Mouse (Mus musculus) limb, embryonic 11.5 days (tissue): ENCODE measurements around the gene Akap6. TPM values are rescaled to one million over a fixed set of nuclear protein-coding genes. Genes with fewer than 3 reads are reported as not detected.
A peak's percentile ranks its signal among the peaks of the same experiment; 100 is the strongest.

Source experiments
- ATAC-seq: fragments of 200-750 bp; cut with Nextera tagmentation; 2 replicates; pipeline ENCODE4 v1.8.0; 2017; ENCODE audit warnings: low read depth; ENCODE audit not compliant: insufficient number of reproducible peaks, low FRiP score, low TSS enrichment
- DNase-seq: peaks from one replicate; pipeline ENCODE4 v3.0.0-alpha.2; 2015; ENCODE audit warnings: low spot score
- H3K27ac ChIP-seq: fragments of 300-500 bp; sonication (generic); replicated peaks from 2 replicates; pipeline ENCODE4 v1.5.1; 2014; ENCODE audit warnings: low read depth, mild to moderate bottlenecking, low read length
- H3K27me3 ChIP-seq: fragments of 300-500 bp; sonication (generic); 2 replicates; pipeline ENCODE4 v1.6.1; 2014; ENCODE audit warnings: mild to moderate bottlenecking, low read length, mixed read lengths; ENCODE audit not compliant: control insufficient read depth, insufficient read depth
- H3K36me3 ChIP-seq: fragments of 300-500 bp; sonication (generic); 2 replicates; pipeline ENCODE4 v1.6.1; 2014; ENCODE audit warnings: mild to moderate bottlenecking, low read length, moderate library complexity, mixed read lengths; ENCODE audit not compliant: control insufficient read depth, insufficient read depth
- H3K4me1 ChIP-seq: fragments of 300-500 bp; sonication (generic); 2 replicates; pipeline ENCODE4 v1.6.1; 2014; ENCODE audit warnings: low read length, mixed read lengths; ENCODE audit not compliant: control insufficient read depth, insufficient read depth
- H3K4me2 ChIP-seq: fragments of 300-500 bp; sonication (generic); 2 replicates; pipeline ENCODE4 v1.6.1; 2014; ENCODE audit warnings: low read depth, mild to moderate bottlenecking, moderate library complexity; ENCODE audit not compliant: severe bottlenecking
- H3K4me3 ChIP-seq: fragments of 300-500 bp; sonication (generic); 2 replicates; pipeline ENCODE4 v1.5.1; 2014; ENCODE audit warnings: low read depth, low read length
- H3K9ac ChIP-seq: fragments of 300-500 bp; sonication (generic); 2 replicates; pipeline ENCODE4 v1.6.1; 2014; ENCODE audit warnings: mild to moderate bottlenecking, low read length
- H3K9me3 ChIP-seq: fragments of 300-500 bp; sonication (generic); 2 replicates; pipeline ENCODE4 v1.6.1; 2016; ENCODE audit warnings: low read length; ENCODE audit not compliant: control insufficient read depth
- WGBS: fragments of 180-500 bp; shearing (Covaris S2); extraction: QIAGEN DNeasy Blood & Tissue Kit; methylation state at CpG from one replicate; pipeline ENCODE4 v1.1.7; 2014; 5-methylcytosine and 5-hydroxymethylcytosine counted together
- polyA plus RNA-seq: library from polyadenylated mRNA; unstranded; fragments of >200 nt; fragmentation: Nextera tagmentation; extraction: Ambion mirVana; gene quantifications from 2 replicates; pipeline ENCODE4 v1.2.1, GENCODE M21; 2014

Akap6 gene
- polyA plus RNA-seq, 1 experiment from 2014 or later = 0.29 TPM

- WGBS = 91% methylated on average over 5 of the region's 5 CpGs
- no peaks in the 10 kb centered on the region for H3K4me1 ChIP-seq
- no peak overlapping the region for H3K4me3 ChIP-seq
- no peaks in the 10 kb centered on the region for H3K27me3 ChIP-seq
- H3K27ac ChIP-seq = no peak overlapping the region
- no peak overlapping the region for H3K4me2 ChIP-seq
- DNase-seq = no peak
- no peak overlapping the region for H3K9ac ChIP-seq
- H3K36me3 ChIP-seq = no peaks in the 10 kb centered on the region
- no peaks in the 10 kb centered on the region for H3K9me3 ChIP-seq
- no peak for ATAC-seq
Measured at GRCm38 (mm10) chr12:52780216-52780615, 81.0 kb downstream of the Akap6 start.

- Histone ChIP-seq H3K9ac (no peak overlapping the region), H3K27me3 (no peaks in the 10 kb centered on the region), H3K4me2 (no peak overlapping the region), H3K27ac (no peak overlapping the region), H3K4me3 (no peak overlapping the region), H3K36me3 (no peaks in the 10 kb centered on the region), H3K4me1 (no peaks in the 10 kb centered on the region), H3K9me3 (no peaks in the 10 kb centered on the region)
- 75% methylated on average over 7 of the region's 7 CpGs for WGBS
- DNase-seq (no peak), ATAC-seq (no peak)
Measured at GRCm38 (mm10) chr12:52781066-52781465, 81.9 kb downstream of the Akap6 start.

- H3K36me3 ChIP-seq = no peaks in the 10 kb centered on the region
- H3K27ac ChIP-seq = no peak overlapping the region
- no peaks in the 10 kb centered on the region for H3K27me3 ChIP-seq
- peak overlapping the region; percentile 33; the same call in 1 of the 2 replicates for H3K4me2 ChIP-seq
- H3K9ac ChIP-seq = no peak overlapping the region
- H3K4me1 ChIP-seq = no peaks in the 10 kb centered on the region
- no peaks in the 10 kb centered on the region for H3K9me3 ChIP-seq
- 20% methylated on average over 14 of the region's 14 CpGs for WGBS
- H3K4me3 ChIP-seq = no peak overlapping the region
- DNase-seq (peak; percentile 36), ATAC-seq (peak; percentile 35; the same call in 1 of the 2 replicates)
Measured at GRCm38 (mm10) chr12:52782902-52783441, 83.8 kb downstream of the Akap6 start.

GRCm38 (mm10) chr12:52785217-52785616, 86.0 kb downstream of the Akap6 start:
- H3K4me3 ChIP-seq = no peak overlapping the region
- no peaks in the 10 kb centered on the region for H3K4me1 ChIP-seq
- DNase-seq = no peak
- no peaks in the 10 kb centered on the region for H3K36me3 ChIP-seq
- H3K27ac ChIP-seq = no peak overlapping the region
- no peak overlapping the region for H3K4me2 ChIP-seq
- H3K9me3 ChIP-seq = no peaks in the 10 kb centered on the region
- no peaks in the 10 kb centered on the region for H3K27me3 ChIP-seq
- no peak overlapping the region for H3K9ac ChIP-seq
- ATAC-seq = no peak

GRCm38 (mm10) chr12:52790350-52790768, 91.2 kb downstream of the Akap6 start:
- H3K36me3 ChIP-seq = no peaks in the 10 kb centered on the region
- H3K4me1 ChIP-seq = no peaks in the 10 kb centered on the region
- DNase-seq = no peak
- H3K9me3 ChIP-seq = no peaks in the 10 kb centered on the region
- no peak overlapping the region for H3K4me3 ChIP-seq
- no peak for ATAC-seq
- no peak overlapping the region for H3K27ac ChIP-seq
- WGBS = 28% methylated on average over 8 of the region's 8 CpGs
- no peak overlapping the region for H3K4me2 ChIP-seq
- H3K27me3 ChIP-seq = no peaks in the 10 kb centered on the region
- no peak overlapping the region for H3K9ac ChIP-seq

- DNase-seq = no peak
- ATAC-seq = no peak
Measured at GRCm38 (mm10) chr12:52794131-52794530, 94.9 kb downstream of the Akap6 start.

GRCm38 (mm10) chr12:52795551-52796470, 96.6 kb downstream of the Akap6 start:
- ATAC-seq (no peak), DNase-seq (no peak)
- no peaks in the 10 kb centered on the region for H3K9me3 ChIP-seq
- H3K4me3 ChIP-seq = no peak overlapping the region
- H3K9ac ChIP-seq = no peak overlapping the region
- WGBS = 92% methylated on average over 18 of the region's 18 CpGs
- H3K36me3 ChIP-seq = no peaks in the 10 kb centered on the region
- no peak overlapping the region for H3K4me2 ChIP-seq
- no peaks in the 10 kb centered on the region for H3K27me3 ChIP-seq
- H3K27ac ChIP-seq = no peak overlapping the region
- no peaks in the 10 kb centered on the region for H3K4me1 ChIP-seq

More at GRCm38 (mm10) chr12:52794131-52794530, 94.9 kb downstream of the Akap6 start:
- Histone ChIP-seq H3K27ac (no peak overlapping the region), H3K4me2 (no peak overlapping the region), H3K27me3 (no peaks in the 10 kb centered on the region), H3K36me3 (no peaks in the 10 kb centered on the region), H3K9ac (no peak overlapping the region), H3K9me3 (no peaks in the 10 kb centered on the region), H3K4me1 (no peaks in the 10 kb centered on the region), H3K4me3 (no peak overlapping the region)
- WGBS = 84% methylated on average over 4 of the region's 4 CpGs

- ATAC-seq (no peak), DNase-seq (no peak)
- Histone ChIP-seq H3K27ac (no peak overlapping the region), H3K36me3 (no peaks in the 10 kb centered on the region), H3K4me1 (no peaks in the 10 kb centered on the region), H3K4me2 (no peak overlapping the region), H3K4me3 (no peak overlapping the region), H3K9me3 (no peaks in the 10 kb centered on the region), H3K27me3 (no peaks in the 10 kb centered on the region), H3K9ac (no peak overlapping the region)
- WGBS = 79% methylated on average over 4 of the region's 4 CpGs
Measured at GRCm38 (mm10) chr12:52796471-52796795, 97.2 kb downstream of the Akap6 start.
